12 mouse cellular contexts compared by ENCODE assay signal in the genomic region with DNA sequence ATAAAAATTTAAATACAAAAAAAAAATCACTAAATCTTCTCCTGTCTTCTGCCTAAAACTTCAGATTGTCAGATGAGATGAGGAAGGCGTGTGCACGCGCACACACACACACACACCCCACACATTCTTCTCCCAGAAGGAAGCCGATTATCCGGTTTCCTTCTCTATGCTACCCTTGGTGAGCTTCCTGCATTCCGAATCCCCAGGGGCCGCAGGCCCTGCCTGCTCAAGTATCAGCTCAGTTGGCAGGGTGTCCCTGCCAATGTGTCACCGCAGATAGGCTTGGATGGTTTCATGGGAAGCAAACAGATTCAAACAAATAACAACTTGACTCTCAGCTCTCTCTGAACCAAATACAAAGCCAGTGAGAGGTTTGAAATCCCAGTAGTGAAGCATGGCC.
A peak's percentile ranks its signal among the peaks of the same experiment; 100 is the strongest.
DNase-seq lines count a peak whose midpoint lies in the region; ATAC-seq and TF ChIP-seq lines count a peak whose summit lies in the region.
"Had no signal": no experiment of that assay in that cellular context is flagged by ENCODE, and none has a peak within 500 bp of the region (broad histone marks: within the 10 kb centered on the region; RNA-seq: fewer than 3 reads in every experiment).

No protein-coding gene starts in this region.

- DNase-seq in gastrocnemius, adult 18-20 months (ENCODE audit: low spot score) = peak; percentile 58
- DNase-seq in gastrocnemius, postnatal 4 days (ENCODE audit: low spot score in 2 of 2) = no peak
- DNase-seq in left cerebral cortex, postnatal 4 days = peak; percentile 27
- no peak for DNase-seq in left cerebral cortex, adult 2 months (ENCODE audit: extremely low spot score in 1 of 2, low spot score in 2 of 2)
- peak; percentile 85 for DNase-seq in embryonic facial prominence, embryonic 14.5 days (ENCODE audit: low spot score)
- peak; percentile 33 to 44 for DNase-seq in heart, postnatal 14 days
- no peak for DNase-seq in left cerebral cortex, adult 9 months (ENCODE audit: low spot score in 2 of 2)
- DNase-seq in cerebellum, postnatal 4 days (ENCODE audit: low spot score in 2 of 2) = no peak
- DNase-seq: layer of hippocampus, adult 9-11 months; lung, postnatal 36 days had no signal

- no peak for TF ChIP-seq CTCF in left cerebral cortex, adult 2 months (IDR thresholded peaks at IDR 0.05)

- H3K27ac ChIP-seq in left cerebral cortex, adult 2 months = no peak overlapping the region
- H3K27ac ChIP-seq in embryonic facial prominence, embryonic 14.5 days (replicated peaks; ENCODE audit: low read depth, low read length) = no peak overlapping the region; the same call in 1 of the 2 replicates
- H3K27ac ChIP-seq: hindbrain, embryonic 13.5 days; limb, embryonic 13.5 days had no signal

- H3K4me2 ChIP-seq in embryonic facial prominence, embryonic 14.5 days (ENCODE audit: low read depth, low read length) = peak overlapping the region; percentile 16; the same call in 1 of the 2 replicates
- H3K4me2 ChIP-seq: hindbrain, embryonic 13.5 days; limb, embryonic 13.5 days had no signal

- 16% methylated on average over 8 of the region's 8 CpGs for WGBS in embryonic facial prominence, embryonic 14.5 days

- H3K4me3 ChIP-seq in left cerebral cortex, adult 2 months = no peak overlapping the region
- no peak overlapping the region for H3K4me3 ChIP-seq in embryonic facial prominence, embryonic 14.5 days (ENCODE audit: low read depth, low read length)
- H3K4me3 ChIP-seq: hindbrain, embryonic 13.5 days; limb, embryonic 13.5 days had no signal

- H3K9ac ChIP-seq in embryonic facial prominence, embryonic 14.5 days (ENCODE audit: low read depth, low read length) = no peak overlapping the region
- H3K9ac ChIP-seq: hindbrain, embryonic 13.5 days; limb, embryonic 13.5 days had no signal

- intact Hi-C loops in left cerebral cortex, postnatal 4 days (cut with DNase I) = no loop called here
- intact Hi-C loops in left cerebral cortex, adult 2 months (cut with DNase I) = no loop called here
- intact Hi-C loops in heart, postnatal 14 days (cut with DNase I) = no loop called here

- H3K27me3 ChIP-seq in embryonic facial prominence, embryonic 14.5 days (replicated peaks; ENCODE audit: control insufficient read depth, insufficient read depth, low read length) = no peaks in the 10 kb centered on the region
- H3K27me3 ChIP-seq: hindbrain, embryonic 13.5 days; limb, embryonic 13.5 days had no signal

- no peaks in the 10 kb centered on the region for H3K9me3 ChIP-seq in embryonic facial prominence, embryonic 14.5 days (ENCODE audit: control insufficient read depth, low read length)
- H3K9me3 ChIP-seq: hindbrain, embryonic 13.5 days; limb, embryonic 13.5 days had no signal

- peak; percentile 95 for ATAC-seq in embryonic facial prominence, embryonic 14.5 days (ENCODE audit: low read depth)

- H3K36me3 ChIP-seq in embryonic facial prominence, embryonic 14.5 days (ENCODE audit: control insufficient read depth, insufficient read depth, low read length) = no peaks in the 10 kb centered on the region
- H3K36me3 ChIP-seq: hindbrain, embryonic 13.5 days; limb, embryonic 13.5 days had no signal

- peaks cover 6% of the 10 kb centered on the region; the same call in 1 of the 2 replicates for H3K4me1 ChIP-seq in embryonic facial prominence, embryonic 14.5 days (ENCODE audit: control insufficient read depth, insufficient read depth, low read length)
- H3K4me1 ChIP-seq: limb, embryonic 13.5 days had no signal

Comparison
In these comparisons a context has a peak if more than half of its experiments do, and no peak if none do; other contexts are left out.
1. DNase-seq: peak in gastrocnemius, adult 18-20 months (single experiment), left cerebral cortex, postnatal 4 days (single experiment), embryonic facial prominence, embryonic 14.5 days (single experiment) and heart, postnatal 14 days (2 of 2); none in gastrocnemius, postnatal 4 days (0 of 2), left cerebral cortex, adult 2 months (0 of 2), left cerebral cortex, adult 9 months (0 of 2) and cerebellum, postnatal 4 days (0 of 2).